Mouse (Mus musculus): ENCODE data around the gene Tbp.
A peak's percentile ranks its signal among the peaks of the same experiment; 100 is the strongest.
"Not testable (repeated sequence)": the region's sequence is repeated elsewhere in the genome, so short reads cannot be mapped to it uniquely, and the experiment has no call there.

Gene Tbp

DNA sequence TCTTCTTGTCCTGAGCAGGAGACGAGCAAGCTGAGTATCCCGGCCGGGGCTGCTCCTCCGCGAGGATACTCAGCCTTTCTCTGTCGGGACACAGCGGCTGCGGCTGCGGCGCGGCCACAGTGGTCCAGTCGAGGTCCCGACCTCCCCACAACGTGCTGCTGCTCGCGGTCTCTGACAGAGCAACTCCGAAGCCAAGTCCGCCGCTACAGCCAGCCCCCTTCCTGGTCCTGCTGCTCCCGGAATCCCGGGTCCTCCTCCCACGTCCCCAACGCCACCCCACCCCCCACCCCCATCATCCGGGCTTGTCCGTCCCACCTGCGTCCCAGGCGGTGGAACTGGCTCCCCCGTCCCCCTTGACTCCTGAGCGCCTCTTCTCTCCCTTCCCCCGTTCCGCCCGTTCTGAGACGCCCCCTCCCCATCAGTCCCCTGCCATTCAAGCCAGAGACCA is 36.8 kb downstream of the Tbp start:
- DNase-seq (ENCODE audit: inconsistent age in 2 of 2, low spot score in 1 of 2), result peak in 1 of 2 experiments; percentile 24

GRCm38 (mm10) chr17:15540309-15540708 is 40.6 kb downstream of the Tbp start:
- no peak for DNase-seq (ENCODE audit: inconsistent age in 2 of 2, low spot score in 1 of 2)

DNA sequence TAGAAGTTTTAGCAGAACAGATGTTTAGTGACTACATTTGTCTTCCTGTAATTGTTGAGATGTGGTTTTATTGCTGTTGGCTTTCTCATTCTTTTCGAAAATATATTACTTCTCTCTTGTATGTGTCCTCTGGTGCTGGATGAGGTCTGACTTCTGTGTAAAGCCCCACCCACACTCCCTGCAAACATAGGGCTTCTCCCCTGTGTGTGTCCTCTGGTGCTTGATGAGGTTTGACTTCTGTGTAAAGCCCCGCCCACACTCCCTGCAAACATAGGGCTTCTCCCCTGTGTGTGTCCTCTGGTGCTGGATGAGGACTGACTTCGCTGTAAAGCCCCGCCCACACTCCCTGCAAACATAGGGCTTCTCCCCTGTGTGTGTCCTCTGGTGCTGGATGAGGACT is 44.2 kb downstream of the Tbp start:
- DNase-seq (ENCODE audit: inconsistent age in 2 of 2, low spot score in 1 of 2), result not testable (repeated sequence)

DNA sequence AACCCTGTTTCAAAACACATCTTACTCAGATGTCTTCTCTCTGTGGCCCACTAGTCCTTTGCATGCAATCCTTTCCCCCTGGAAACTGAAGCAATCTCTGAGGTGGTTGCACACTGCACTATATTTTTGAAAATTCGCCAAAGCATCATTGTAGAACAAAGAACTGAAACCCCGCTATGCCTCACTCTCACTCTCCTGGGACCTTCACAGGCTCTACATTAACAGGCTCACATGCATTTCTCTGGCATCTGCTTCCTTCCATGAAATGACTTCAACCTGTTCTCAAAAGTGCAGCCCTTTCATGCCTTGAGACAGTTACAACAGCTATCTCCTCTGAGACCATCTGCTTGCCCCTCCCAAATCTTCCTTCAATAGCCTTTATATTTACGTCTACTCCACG is 46.8 kb downstream of the Tbp start:
- no peak for DNase-seq (ENCODE audit: inconsistent age in 2 of 2, low spot score in 1 of 2)

GRCm38 (mm10) chr17:15549713-15550112 is 50.0 kb downstream of the Tbp start:
- DNase-seq (ENCODE audit: inconsistent age in 2 of 2, low spot score in 1 of 2), result no peak

GRCm38 (mm10) chr17:15559946-15560345 is 60.3 kb downstream of the Tbp start:
- DNase-seq (ENCODE audit: inconsistent age in 2 of 2, low spot score in 1 of 2), result no peak

GRCm38 (mm10) chr17:15564014-15564927 is 64.6 kb downstream of the Tbp start, which contains the start of gene Prdm9:
TSS of gene Prdm9 (minus strand) at chr17:15564354.
- DNase-seq (ENCODE audit: inconsistent age in 2 of 2, low spot score in 1 of 2), result peak; percentile 99 to 100

- peak; percentile 21 to 57 for DNase-seq (ENCODE audit: inconsistent age in 2 of 2, low spot score in 1 of 2)
These were observed 65.2 kb downstream of the Tbp start for GRCm38 (mm10) chr17:15564928-15565300.

DNA sequence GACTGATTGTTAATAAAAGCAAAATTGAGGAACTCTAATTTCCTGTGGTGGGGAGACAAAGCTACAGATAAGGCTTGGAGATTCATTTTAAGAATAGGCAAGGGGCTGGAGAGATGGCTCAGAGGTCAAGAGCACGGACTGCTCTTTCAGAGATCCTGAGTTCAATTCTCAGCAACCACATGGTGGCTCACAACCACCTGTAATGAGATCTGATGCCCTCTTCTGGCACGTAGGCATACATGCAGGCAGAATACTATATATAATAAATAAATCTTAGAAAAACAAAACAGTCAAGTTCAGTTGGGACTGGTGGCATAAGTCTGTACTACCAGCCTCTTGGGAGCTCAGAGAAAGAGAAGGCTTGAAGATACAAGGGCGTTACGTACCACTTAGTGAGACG is 67.2 kb downstream of the Tbp start:
- DNase-seq (ENCODE audit: inconsistent age in 2 of 2, low spot score in 1 of 2), result no peak

- peak in 1 of 2 experiments; percentile 28 for DNase-seq (ENCODE audit: inconsistent age in 2 of 2, low spot score in 1 of 2)
These were observed 75.4 kb downstream of the Tbp start for GRCm38 (mm10) chr17:15575056-15575455.

DNA sequence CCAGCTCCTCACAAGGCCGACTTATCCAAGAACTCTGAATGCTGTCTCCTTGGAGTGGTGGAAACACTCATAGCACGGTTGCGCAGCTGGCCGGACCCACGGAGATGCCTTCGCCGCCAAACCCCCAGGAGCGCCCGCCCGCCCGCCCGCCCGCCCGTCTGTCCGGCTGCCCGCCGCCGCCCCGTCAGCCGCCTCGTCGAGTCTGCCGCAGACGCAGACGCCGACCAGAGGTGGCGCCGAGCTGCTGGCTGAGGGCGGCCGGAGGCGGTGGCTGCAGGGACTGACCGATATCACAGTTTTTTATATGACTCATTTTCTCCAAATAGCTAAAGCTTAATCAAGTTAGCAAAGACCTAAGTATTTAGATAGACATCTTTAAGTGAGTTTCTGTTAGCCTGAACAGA is 77.6 kb downstream of the Tbp start:
- DNase-seq (ENCODE audit: inconsistent age in 2 of 2, low spot score in 1 of 2), result peak; percentile 57 to 74
